Mouse (Mus musculus): ENCODE measurements around the gene Sys1. TPM values are rescaled to one million over a fixed set of nuclear protein-coding genes. Genes with fewer than 3 reads are reported as not detected.

Sys1 gene
- polyA plus RNA-seq, 1 experiment from 2014 or later, result 49.1 TPM

- H3K9ac ChIP-seq (ENCODE audit: low read depth, low read length), result no peak overlapping the region
- 0 out of 2 replicates have a peak, but pooled peaks cover 2% of the 10 kb centered on the region for H3K9me3 ChIP-seq (ENCODE audit: control insufficient read depth, low read length)
- H3K27ac ChIP-seq (ENCODE audit: low read depth, low read length), result no peak overlapping the region
- no peak for DNase-seq (ENCODE audit: low spot score)
- no peak overlapping the region for H3K4me2 ChIP-seq
- H3K27me3 ChIP-seq (replicated peaks; ENCODE audit: control insufficient read depth, insufficient read depth, low read length), result no peaks in the 10 kb centered on the region
- WGBS, result 90% methylated on average over 13 of the region's 19 CpGs
- H3K4me1 ChIP-seq (replicated peaks; ENCODE audit: control insufficient read depth, insufficient read depth, low read length), result peaks cover 7% of the 10 kb centered on the region
- no peak for ATAC-seq (replicated peaks; ENCODE audit: low FRiP score)
- peaks cover 31% of the 10 kb centered on the region for H3K36me3 ChIP-seq (ENCODE audit: control insufficient read depth, insufficient read depth, low read length)
- H3K4me3 ChIP-seq (ENCODE audit: low read depth, low read length), result no peak overlapping the region
Measured at GRCm38 (mm10) chr2:164507811-164508210, 51.0 kb downstream of the Sys1 start.

- H3K27me3 ChIP-seq (replicated peaks; ENCODE audit: control insufficient read depth, insufficient read depth, low read length), result no peaks in the 10 kb centered on the region
- no peak overlapping the region for H3K27ac ChIP-seq (ENCODE audit: low read depth, low read length)
- 45% methylated on average over 4 of the region's 5 CpGs for WGBS
- no peak overlapping the region for H3K4me2 ChIP-seq
- H3K9ac ChIP-seq (ENCODE audit: low read depth, low read length), result no peak overlapping the region
- peaks cover 14% of the 10 kb centered on the region for H3K4me1 ChIP-seq (replicated peaks; ENCODE audit: control insufficient read depth, insufficient read depth, low read length)
- ATAC-seq (replicated peaks; ENCODE audit: low FRiP score), result no peak
- no peak overlapping the region for H3K4me3 ChIP-seq (ENCODE audit: low read depth, low read length)
- H3K9me3 ChIP-seq (ENCODE audit: control insufficient read depth, low read length), result no peaks in the 10 kb centered on the region
- no peak for DNase-seq (ENCODE audit: low spot score)
- H3K36me3 ChIP-seq (ENCODE audit: control insufficient read depth, insufficient read depth, low read length), result peaks cover 8% of the 10 kb centered on the region; the same call in 1 of the 2 replicates
Measured at GRCm38 (mm10) chr2:164510621-164511190, 53.9 kb downstream of the Sys1 start.

- Histone ChIP-seq H3K27ac (ENCODE audit: low read depth, low read length) (no peak overlapping the region), H3K9ac (ENCODE audit: low read depth, low read length) (no peak overlapping the region), H3K27me3 (replicated peaks; ENCODE audit: control insufficient read depth, insufficient read depth, low read length) (no peaks in the 10 kb centered on the region), H3K36me3 (ENCODE audit: control insufficient read depth, insufficient read depth, low read length) (no peaks in the 10 kb centered on the region), H3K4me3 (ENCODE audit: low read depth, low read length) (no peak overlapping the region), H3K4me2 (peak overlapping the region; percentile 3; the same call in 1 of the 2 replicates), H3K4me1 (replicated peaks; ENCODE audit: control insufficient read depth, insufficient read depth, low read length) (peaks cover 14% of the 10 kb centered on the region), H3K9me3 (ENCODE audit: control insufficient read depth, low read length) (no peaks in the 10 kb centered on the region)
- ATAC-seq (replicated peaks; ENCODE audit: low FRiP score), result peak; percentile 60
- no peak for DNase-seq (ENCODE audit: low spot score)
- 47% methylated on average over 11 of the region's 14 CpGs for WGBS
Measured at GRCm38 (mm10) chr2:164512121-164512909, 55.6 kb downstream of the Sys1 start.

- no peak overlapping the region for H3K27ac ChIP-seq (ENCODE audit: low read depth, low read length)
- H3K4me2 ChIP-seq, result no peak overlapping the region
- ATAC-seq (replicated peaks; ENCODE audit: low FRiP score), result no peak
- 68% methylated on average over 8 of the region's 8 CpGs for WGBS
- H3K27me3 ChIP-seq (replicated peaks; ENCODE audit: control insufficient read depth, insufficient read depth, low read length), result no peaks in the 10 kb centered on the region
- DNase-seq (ENCODE audit: low spot score), result no peak
- H3K9me3 ChIP-seq (ENCODE audit: control insufficient read depth, low read length), result no peaks in the 10 kb centered on the region
- no peaks in the 10 kb centered on the region for H3K36me3 ChIP-seq (ENCODE audit: control insufficient read depth, insufficient read depth, low read length)
- H3K4me1 ChIP-seq (replicated peaks; ENCODE audit: control insufficient read depth, insufficient read depth, low read length), result peaks cover 14% of the 10 kb centered on the region
- H3K9ac ChIP-seq (ENCODE audit: low read depth, low read length), result no peak overlapping the region
- no peak overlapping the region for H3K4me3 ChIP-seq (ENCODE audit: low read depth, low read length)
Measured at GRCm38 (mm10) chr2:164513389-164513788, 56.6 kb downstream of the Sys1 start.

- ATAC-seq (replicated peaks; ENCODE audit: low FRiP score) (no peak), DNase-seq (ENCODE audit: low spot score) (no peak)
- H3K9me3 ChIP-seq (ENCODE audit: control insufficient read depth, low read length), result no peaks in the 10 kb centered on the region
- WGBS, result 77% methylated on average over 3 of the region's 3 CpGs
- no peak overlapping the region for H3K9ac ChIP-seq (ENCODE audit: low read depth, low read length)
- H3K4me3 ChIP-seq (ENCODE audit: low read depth, low read length), result no peak overlapping the region
- no peaks in the 10 kb centered on the region for H3K27me3 ChIP-seq (replicated peaks; ENCODE audit: control insufficient read depth, insufficient read depth, low read length)
- peaks cover 14% of the 10 kb centered on the region for H3K4me1 ChIP-seq (replicated peaks; ENCODE audit: control insufficient read depth, insufficient read depth, low read length)
- no peaks in the 10 kb centered on the region for H3K36me3 ChIP-seq (ENCODE audit: control insufficient read depth, insufficient read depth, low read length)
- no peak overlapping the region for H3K27ac ChIP-seq (ENCODE audit: low read depth, low read length)
- H3K4me2 ChIP-seq, result no peak overlapping the region
Measured at GRCm38 (mm10) chr2:164514916-164515315, 58.2 kb downstream of the Sys1 start.

GRCm38 (mm10) chr2:164515897-164516296, 59.1 kb downstream of the Sys1 start:
- H3K9me3 ChIP-seq (ENCODE audit: control insufficient read depth, low read length), result no peaks in the 10 kb centered on the region
- ATAC-seq (replicated peaks; ENCODE audit: low FRiP score), result no peak
- 82% methylated on average over 9 of the region's 9 CpGs for WGBS

GRCm38 (mm10) chr2:164516592-164516991, 59.8 kb downstream of the Sys1 start:
- Histone ChIP-seq H3K36me3 (ENCODE audit: control insufficient read depth, insufficient read depth, low read length) (no peaks in the 10 kb centered on the region), H3K27me3 (replicated peaks; ENCODE audit: control insufficient read depth, insufficient read depth, low read length) (no peaks in the 10 kb centered on the region), H3K27ac (ENCODE audit: low read depth, low read length) (no peak overlapping the region), H3K4me2 (no peak overlapping the region), H3K9me3 (ENCODE audit: control insufficient read depth, low read length) (no peaks in the 10 kb centered on the region), H3K9ac (ENCODE audit: low read depth, low read length) (no peak overlapping the region), H3K4me3 (ENCODE audit: low read depth, low read length) (no peak overlapping the region), H3K4me1 (replicated peaks; ENCODE audit: control insufficient read depth, insufficient read depth, low read length) (peaks cover 14% of the 10 kb centered on the region)
- no peak for DNase-seq (ENCODE audit: low spot score)
- no peak for ATAC-seq (replicated peaks; ENCODE audit: low FRiP score)
- 89% methylated on average over 11 of the region's 11 CpGs for WGBS

More at GRCm38 (mm10) chr2:164515897-164516296, 59.1 kb downstream of the Sys1 start:
- H3K4me2 ChIP-seq, result no peak overlapping the region
- peaks cover 14% of the 10 kb centered on the region for H3K4me1 ChIP-seq (replicated peaks; ENCODE audit: control insufficient read depth, insufficient read depth, low read length)
- no peak overlapping the region for H3K27ac ChIP-seq (ENCODE audit: low read depth, low read length)
- no peak overlapping the region for H3K9ac ChIP-seq (ENCODE audit: low read depth, low read length)
- no peaks in the 10 kb centered on the region for H3K27me3 ChIP-seq (replicated peaks; ENCODE audit: control insufficient read depth, insufficient read depth, low read length)
- H3K36me3 ChIP-seq (ENCODE audit: control insufficient read depth, insufficient read depth, low read length), result no peaks in the 10 kb centered on the region
- no peak overlapping the region for H3K4me3 ChIP-seq (ENCODE audit: low read depth, low read length)
- no peak for DNase-seq (ENCODE audit: low spot score)

GRCm38 (mm10) chr2:164517485-164518221, 60.9 kb downstream of the Sys1 start:
- no peak for ATAC-seq (replicated peaks; ENCODE audit: low FRiP score)
- H3K4me2 ChIP-seq, result no peak overlapping the region
- WGBS, result 27% methylated on average over 10 of the region's 10 CpGs
- no peaks in the 10 kb centered on the region for H3K9me3 ChIP-seq (ENCODE audit: control insufficient read depth, low read length)
- peaks cover 11% of the 10 kb centered on the region for H3K4me1 ChIP-seq (replicated peaks; ENCODE audit: control insufficient read depth, insufficient read depth, low read length)
- DNase-seq (ENCODE audit: low spot score), result peak; percentile 59
- no peak overlapping the region for H3K9ac ChIP-seq (ENCODE audit: low read depth, low read length)
- no peak overlapping the region for H3K4me3 ChIP-seq (ENCODE audit: low read depth, low read length)
- 0 out of 2 replicates have a peak, but pooled peaks cover 2% of the 10 kb centered on the region for H3K27me3 ChIP-seq (replicated peaks; ENCODE audit: control insufficient read depth, insufficient read depth, low read length)
- H3K36me3 ChIP-seq (ENCODE audit: control insufficient read depth, insufficient read depth, low read length), result no peaks in the 10 kb centered on the region
- no peak overlapping the region for H3K27ac ChIP-seq (ENCODE audit: low read depth, low read length)

Measured in liver, embryonic 11.5 days (tissue).